Mouse (Mus musculus) C2C12 (cell line): ENCODE results near the gene Rnase4. TPM values are rescaled to one million over a fixed set of nuclear protein-coding genes. Genes with fewer than 3 reads are reported as not detected.

Source experiments
- H3K27me3 ChIP-seq: one replicate; pipeline ENCODE4 v1.6.1; 2011; ENCODE audit not compliant: control insufficient read depth, insufficient read depth, insufficient read length
- H3K36me3 ChIP-seq: one replicate; pipeline ENCODE4 v1.6.1; 2011; ENCODE audit not compliant: control insufficient read depth, insufficient read depth
- H3K4me3 ChIP-seq: one replicate; pipeline ENCODE4 v1.5.1; 2011; ENCODE audit warnings: mild to moderate bottlenecking, control low read depth; ENCODE audit not compliant: poor library complexity, insufficient read depth, severe bottlenecking
- H3K79me2 ChIP-seq: one replicate; pipeline ENCODE4 v1.6.1; 2011; ENCODE audit not compliant: control insufficient read depth, insufficient read depth
- H3K79me3 ChIP-seq: one replicate; pipeline ENCODE4 v1.6.1; 2011; ENCODE audit warnings: low read depth, control low read depth
- H3ac ChIP-seq: one replicate; pipeline ENCODE3; 2011; ENCODE audit warnings: low read depth; ENCODE audit not compliant: control insufficient read depth, insufficient read length
- CEBPB ChIP-seq: IDR thresholded peaks from one replicate; pipeline ENCODE4 v1.6.1; 2011; ENCODE audit warnings: low read depth, mild to moderate bottlenecking, control low read depth, moderate library complexity
- CTCF ChIP-seq: IDR thresholded peaks from one replicate; pipeline ENCODE4 v1.5.1; 2011; ENCODE audit not compliant: control insufficient read depth, insufficient read depth, insufficient read length
- FOSL1 ChIP-seq: IDR thresholded peaks from one replicate; pipeline ENCODE4 v1.8.0; 2011; ENCODE audit warnings: mild to moderate bottlenecking, low read length; ENCODE audit not compliant: poor library complexity, insufficient read depth, severe bottlenecking
- MAX ChIP-seq: IDR thresholded peaks from one replicate; pipeline ENCODE4 v1.6.1; 2011; ENCODE audit warnings: mild to moderate bottlenecking, control low read depth
- MYOD1 ChIP-seq: IDR thresholded peaks from one replicate; pipeline ENCODE4 v1.6.1; 2011; ENCODE audit warnings: low read depth; ENCODE audit not compliant: control insufficient read depth, insufficient read length
- MYOG ChIP-seq: IDR thresholded peaks from one replicate; pipeline ENCODE4 v1.6.1; 2011; ENCODE audit not compliant: control insufficient read depth, insufficient read length; ENCODE audit errors: extremely low read depth
- USF1 ChIP-seq: IDR thresholded peaks from one replicate; pipeline ENCODE4 v1.6.1; 2011; ENCODE audit warnings: low read depth, mild to moderate bottlenecking, control low read depth, moderate library complexity
- polyA plus RNA-seq: library from polyadenylated mRNA; unstranded; fragments of >200 nt; fragmentation: generic; extraction: Trizol; gene quantifications from one replicate; pipeline ENCODE4 v1.2.1, GENCODE M21; 2012; ENCODE audit warnings: missing spikeins

Rnase4 gene
- polyA plus RNA-seq, 1 experiment: 14.5 TPM

GRCm38 (mm10) chr14:51090077-51090781 lies 648 bp upstream of the Rnase4 start:
- TF ChIP-seq USF1 (no peak), MYOD1 (no peak), FOSL1 (no peak), CTCF (no peak), CEBPB (no peak), MAX (no peak), MYOG (no peak)
- H3K27me3 ChIP-seq: no peaks in the 10 kb centered on the region
- no peaks in the 10 kb centered on the region for H3K79me2 ChIP-seq
- H3K36me3 ChIP-seq: no peaks in the 10 kb centered on the region
- peaks cover 1% of the 10 kb centered on the region for H3K79me3 ChIP-seq
- H3ac ChIP-seq: peak overlapping the region; percentile 49
- peak overlapping the region; percentile 50 for H3K4me3 ChIP-seq

- H3K36me3 ChIP-seq: no peaks in the 10 kb centered on the region
- TF ChIP-seq FOSL1 (no peak), MAX (no peak), CEBPB (no peak), MYOD1 (no peak), MYOG (no peak), CTCF (no peak), USF1 (no peak)
- H3K27me3 ChIP-seq: no peaks in the 10 kb centered on the region
- no peak overlapping the region for H3K4me3 ChIP-seq
- H3ac ChIP-seq: no peak overlapping the region
- no peaks in the 10 kb centered on the region for H3K79me2 ChIP-seq
- H3K79me3 ChIP-seq: peaks cover 1% of the 10 kb centered on the region
These were observed 1.3 kb downstream of the Rnase4 start for GRCm38 (mm10) chr14:51092073-51092620.

- Histone ChIP-seq H3K36me3 (no peaks in the 10 kb centered on the region), H3K79me2 (no peaks in the 10 kb centered on the region), H3K79me3 (peaks cover 1% of the 10 kb centered on the region), H3K4me3 (no peak overlapping the region), H3K27me3 (no peaks in the 10 kb centered on the region), H3ac (no peak overlapping the region)
- TF ChIP-seq CTCF (no peak), CEBPB (peak; percentile 21), MYOG (no peak)
These were observed 2.6 kb downstream of the Rnase4 start for GRCm38 (mm10) chr14:51093496-51093895.

GRCm38 (mm10) chr14:51094096-51094875 lies 3.4 kb downstream of the Rnase4 start:
- H3K27me3 ChIP-seq: no peaks in the 10 kb centered on the region
- H3K36me3 ChIP-seq: no peaks in the 10 kb centered on the region
- H3K4me3 ChIP-seq: no peak overlapping the region
- H3K79me3 ChIP-seq: peaks cover 1% of the 10 kb centered on the region
- H3ac ChIP-seq: no peak overlapping the region
- no peaks in the 10 kb centered on the region for H3K79me2 ChIP-seq
- no peak for TF ChIP-seq MYOD1
- TF ChIP-seq CEBPB: peak; percentile 12

GRCm38 (mm10) chr14:51094921-51095320 lies 4.0 kb downstream of the Rnase4 start:
- Histone ChIP-seq H3K4me3 (no peak overlapping the region), H3ac (no peak overlapping the region), H3K79me2 (no peaks in the 10 kb centered on the region), H3K27me3 (no peaks in the 10 kb centered on the region), H3K36me3 (no peaks in the 10 kb centered on the region), H3K79me3 (peaks cover 1% of the 10 kb centered on the region)
- TF ChIP-seq MAX (no peak), CEBPB (no peak), USF1 (no peak), CTCF (no peak), MYOG (no peak), MYOD1 (no peak), FOSL1 (no peak)
